Mouse (Mus musculus) liver, embryonic 14.5 days (tissue): ENCODE data around the gene Rasgrf1.

Experiments
- CTCF ChIP-seq: IDR thresholded peaks from 2 replicates; pipeline ENCODE4 v1.5.1; 2016; ENCODE audit warnings: antibody characterized with exemption, low read depth, control low read depth
- EP300 ChIP-seq: IDR thresholded peaks from 2 replicates; pipeline ENCODE4 v1.6.1; 2016; ENCODE audit warnings: antibody characterized with exemption, low read depth

DNA sequence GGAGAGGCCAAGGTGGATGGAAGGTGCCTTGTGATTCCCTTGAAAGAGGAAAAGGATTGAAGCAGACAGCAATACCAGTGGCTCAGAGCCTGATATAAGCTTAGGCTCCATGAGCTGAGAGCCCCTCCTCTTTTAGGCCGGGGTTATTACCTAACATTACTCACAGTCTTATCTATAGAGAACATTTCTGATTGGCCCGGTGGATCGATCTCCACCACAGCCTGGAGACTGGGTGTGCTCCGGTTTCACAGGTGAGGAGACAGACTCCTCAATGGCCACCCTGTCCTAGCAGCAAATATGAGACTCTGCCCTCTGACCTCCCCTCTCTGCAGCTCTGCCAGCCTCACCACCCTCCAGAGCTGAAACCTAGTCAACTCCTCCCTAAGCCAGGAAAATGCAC, 3.4 kb downstream of the Rasgrf1 start:
- TF ChIP-seq CTCF, result no peak
- no peak for TF ChIP-seq EP300
